Mouse (Mus musculus) forebrain, postnatal 0 days (tissue): ENCODE results near the gene Garem2. TPM values are rescaled to one million over a fixed set of nuclear protein-coding genes. Genes with fewer than 3 reads are reported as not detected.
"Not testable (repeated sequence)": the region's sequence is repeated elsewhere in the genome, so short reads cannot be mapped to it uniquely, and the experiment has no call there.

ENCODE experiments used
- ATAC-seq: fragments of 200-750 bp; cut with Nextera tagmentation; 2 replicates; pipeline ENCODE4 v1.8.0; 2017; ENCODE audit warnings: mild to moderate bottlenecking, moderate library complexity
- DNase-seq: peaks from one replicate; pipeline ENCODE4 v3.0.0-alpha.2; 2015
- H3K27ac ChIP-seq: fragments of 300-500 bp; sonication (generic); 2 replicates; pipeline ENCODE4 v1.5.1; 2014; ENCODE audit warnings: low read depth, mild to moderate bottlenecking, antibody characterized with exemption, low read length, moderate library complexity, mixed read lengths
- H3K27me3 ChIP-seq: fragments of 300-500 bp; sonication (generic); 2 replicates; pipeline ENCODE4 v1.6.1; 2014; ENCODE audit warnings: mild to moderate bottlenecking, low read length, mixed read lengths; ENCODE audit not compliant: insufficient read depth
- H3K36me3 ChIP-seq: fragments of 300-500 bp; sonication (generic); 2 replicates; pipeline ENCODE4 v1.6.1; 2014; ENCODE audit warnings: mild to moderate bottlenecking, moderate library complexity; ENCODE audit not compliant: insufficient read depth
- H3K4me1 ChIP-seq: fragments of 300-500 bp; sonication (generic); 2 replicates; pipeline ENCODE4 v1.6.1; 2014; ENCODE audit warnings: antibody characterized with exemption; ENCODE audit not compliant: insufficient read depth
- H3K4me2 ChIP-seq: fragments of 300-500 bp; sonication (generic); 2 replicates; pipeline ENCODE4 v1.6.1; 2014; ENCODE audit warnings: low read depth, mild to moderate bottlenecking, moderate library complexity
- H3K4me3 ChIP-seq: fragments of 300-500 bp; sonication (generic); 2 replicates; pipeline ENCODE4 v1.5.1; 2014; ENCODE audit warnings: low read depth, low read length, mixed read lengths
- H3K9ac ChIP-seq: fragments of 300-500 bp; sonication (generic); 2 replicates; pipeline ENCODE4 v1.6.1; 2014; ENCODE audit warnings: mild to moderate bottlenecking
- H3K9me3 ChIP-seq: fragments of 300-500 bp; sonication (generic); 2 replicates; pipeline ENCODE4 v1.6.1; 2016; ENCODE audit warnings: low read length
- CTCF ChIP-seq: sonication (generic); IDR thresholded peaks from 2 replicates; pipeline ENCODE4 v1.5.1; 2016; ENCODE audit warnings: antibody characterized with exemption, control low read depth, low read depth
- WGBS: fragments of 180-500 bp; shearing (Covaris S2); extraction: QIAGEN DNeasy Blood & Tissue Kit; methylation state at CpG from one replicate; pipeline ENCODE4 v1.1.7; 2014; 5-methylcytosine and 5-hydroxymethylcytosine counted together
- polyA plus RNA-seq: library from polyadenylated mRNA; unstranded; fragments of >200 nt; fragmentation: Nextera tagmentation; extraction: Ambion mirVana; gene quantifications from 2 replicates; pipeline ENCODE4 v1.2.1, GENCODE M21; 2015
- total RNA-seq: library from RNA; depleted of rRNA; stranded (reverse); fragments of >200 nt; gene quantifications from 2 replicates; pipeline ENCODE4 v1.2.3, GENCODE M21; 2014; rRNA removed

The Garem2 gene
- total RNA-seq = 10.4 and 10.5 TPM in 2 replicates
- polyA plus RNA-seq = 5.5 and 7.2 TPM in 2 replicates

GRCm38 (mm10) chr5:30104841-30105667, at the start of gene Garem2:
Garem2 (plus strand) TSS chr5:30105161.
- under 1% methylated on average over 58 of the region's 65 CpGs for WGBS
- Histone ChIP-seq H3K4me2 (peak within 1 kb of the TSS; percentile 97), H3K9me3 (no peaks in the 10 kb centered on the region), H3K27ac (peak within 1 kb of the TSS; percentile 62), H3K36me3 (no peaks in the 10 kb centered on the region), H3K4me3 (peak within 1 kb of the TSS; percentile 56), H3K4me1 (peaks cover 7% of the 10 kb centered on the region; the same call in 1 of the 2 replicates), H3K27me3 (no peaks in the 10 kb centered on the region), H3K9ac (peak within 1 kb of the TSS; percentile 53)
- DNase-seq = peak; percentile 63
- no peak for TF ChIP-seq CTCF
- ATAC-seq = peak; percentile 57

GRCm38 (mm10) chr5:30058216-30058731, 46.7 kb upstream of the Garem2 start:
- Histone ChIP-seq H3K27me3 (no peaks in the 10 kb centered on the region), H3K9ac (no peak overlapping the region), H3K9me3 (no peaks in the 10 kb centered on the region), H3K4me1 (no peaks in the 10 kb centered on the region), H3K27ac (no peak overlapping the region), H3K36me3 (peaks cover 9% of the 10 kb centered on the region), H3K4me2 (no peak overlapping the region), H3K4me3 (no peak overlapping the region)
- no peak for TF ChIP-seq CTCF
- DNase-seq = no peak
- no peak for ATAC-seq
- 38% methylated on average over 6 of the region's 6 CpGs for WGBS

GRCm38 (mm10) chr5:30059607-30060006, 45.4 kb upstream of the Garem2 start:
- H3K9ac ChIP-seq, H3K4me3 ChIP-seq, DNase-seq, H3K4me1 ChIP-seq, ATAC-seq, H3K27ac ChIP-seq, H3K9me3 ChIP-seq, H3K4me2 ChIP-seq, H3K27me3 ChIP-seq, H3K36me3 ChIP-seq: not testable (repeated sequence)
- WGBS = 42% methylated on average over 5 of the region's 5 CpGs

- DNase-seq = no peak
- H3K4me3 ChIP-seq = no peak overlapping the region
- no peak for TF ChIP-seq CTCF
- no peaks in the 10 kb centered on the region for H3K4me1 ChIP-seq
- no peak overlapping the region for H3K27ac ChIP-seq
- WGBS = 75% methylated on average over 6 of the region's 6 CpGs
- ATAC-seq = no peak
- H3K9ac ChIP-seq = no peak overlapping the region
- H3K36me3 ChIP-seq = peaks cover 9% of the 10 kb centered on the region; the same call in 1 of the 2 replicates
- no peak overlapping the region for H3K4me2 ChIP-seq
- no peaks in the 10 kb centered on the region for H3K27me3 ChIP-seq
- no peaks in the 10 kb centered on the region for H3K9me3 ChIP-seq
Measured at GRCm38 (mm10) chr5:30067726-30068125, 37.2 kb upstream of the Garem2 start.

GRCm38 (mm10) chr5:30071677-30072076, 33.3 kb upstream of the Garem2 start:
- WGBS = 75% methylated on average over 6 of the region's 6 CpGs
- Histone ChIP-seq H3K4me3 (no peak overlapping the region), H3K36me3 (peaks cover 9% of the 10 kb centered on the region; the same call in 1 of the 2 replicates), H3K4me2 (no peak overlapping the region), H3K4me1 (no peaks in the 10 kb centered on the region), H3K27me3 (no peaks in the 10 kb centered on the region), H3K9ac (no peak overlapping the region), H3K27ac (no peak overlapping the region), H3K9me3 (no peaks in the 10 kb centered on the region)
- ATAC-seq (no peak), DNase-seq (no peak)
- no peak for TF ChIP-seq CTCF

- WGBS = 49% methylated on average over 3 of the region's 3 CpGs
- no peak for DNase-seq
- no peak for TF ChIP-seq CTCF
- H3K4me2 ChIP-seq = peak overlapping the region; percentile 81; the same call in 1 of the 2 replicates
- peak overlapping the region; percentile 61 for H3K4me3 ChIP-seq
- no peak for ATAC-seq
- H3K27ac ChIP-seq = no peak overlapping the region
- H3K27me3 ChIP-seq = no peaks in the 10 kb centered on the region
- no peaks in the 10 kb centered on the region for H3K4me1 ChIP-seq
- no peaks in the 10 kb centered on the region for H3K9me3 ChIP-seq
- peaks cover 8% of the 10 kb centered on the region; the same call in 1 of the 2 replicates for H3K36me3 ChIP-seq
- H3K9ac ChIP-seq = no peak overlapping the region
Measured at GRCm38 (mm10) chr5:30072377-30072776, 32.6 kb upstream of the Garem2 start.
